Mouse (Mus musculus) stomach, embryonic 16.5 days (tissue): ENCODE measurements around the gene Iffo2. TPM values are rescaled to one million over a fixed set of nuclear protein-coding genes. Genes with fewer than 3 reads are reported as not detected.

Experiments
- ATAC-seq: fragments of 200-750 bp; cut with Nextera tagmentation; 2 replicates; pipeline ENCODE4 v1.8.0; 2017; ENCODE audit warnings: moderate number of reproducible peaks, moderate TSS enrichment; ENCODE audit not compliant: insufficient read depth, low FRiP score
- H3K27ac ChIP-seq: fragments of 300-500 bp; sonication (generic); 2 replicates; pipeline ENCODE4 v1.5.1; 2014; ENCODE audit warnings: low read length
- H3K27me3 ChIP-seq: fragments of 300-500 bp; sonication (generic); 2 replicates; pipeline ENCODE4 v1.6.1; 2014; ENCODE audit warnings: low read length, control low read depth, mixed read lengths; ENCODE audit not compliant: control insufficient read depth, insufficient read depth
- H3K36me3 ChIP-seq: fragments of 300-500 bp; sonication (generic); 2 replicates; pipeline ENCODE4 v1.6.1; 2014; ENCODE audit warnings: low read length; ENCODE audit not compliant: control insufficient read depth, insufficient read depth
- H3K4me1 ChIP-seq: fragments of 300-500 bp; sonication (generic); 2 replicates; pipeline ENCODE4 v1.6.1; 2014; ENCODE audit warnings: low read length, control low read depth, mixed read lengths; ENCODE audit not compliant: control insufficient read depth, insufficient read depth
- H3K4me2 ChIP-seq: fragments of 300-500 bp; sonication (generic); 2 replicates; pipeline ENCODE4 v1.6.1; 2014; ENCODE audit warnings: low read depth, low read length, mixed read lengths
- H3K4me3 ChIP-seq: fragments of 300-500 bp; sonication (generic); replicated peaks from 2 replicates; pipeline ENCODE4 v1.5.1; 2014; ENCODE audit warnings: mild to moderate bottlenecking, low read length
- H3K9ac ChIP-seq: fragments of 300-500 bp; sonication (generic); 2 replicates; pipeline ENCODE4 v1.6.1; 2014; ENCODE audit warnings: low read length
- H3K9me3 ChIP-seq: fragments of 300-500 bp; sonication (generic); replicated peaks from 2 replicates; pipeline ENCODE4 v1.6.1; 2016; ENCODE audit warnings: low read length, control low read depth; ENCODE audit not compliant: control insufficient read depth
- WGBS: fragments of 180-500 bp; shearing (Covaris S2); extraction: QIAGEN DNeasy Blood & Tissue Kit; methylation state at CpG from one replicate; pipeline ENCODE4 v1.1.7; 2014; 5-methylcytosine and 5-hydroxymethylcytosine counted together
- polyA plus RNA-seq: library from polyadenylated mRNA; unstranded; fragments of >200 nt; fragmentation: Nextera tagmentation; extraction: Ambion mirVana; gene quantifications from 2 replicates; pipeline ENCODE4 v1.2.1, GENCODE M21; 2015

The Iffo2 gene
- polyA plus RNA-seq, 1 experiment from 2014 or later, result 1.8 TPM

- Histone ChIP-seq H3K9ac (no peak overlapping the region), H3K36me3 (no peaks in the 10 kb centered on the region), H3K4me3 (no peak overlapping the region), H3K27ac (no peak overlapping the region), H3K9me3 (no peaks in the 10 kb centered on the region), H3K27me3 (no peaks in the 10 kb centered on the region), H3K4me1 (no peaks in the 10 kb centered on the region), H3K4me2 (no peak overlapping the region)
- ATAC-seq, result no peak
- 76% methylated on average over 2 of the region's 2 CpGs for WGBS
Observed at GRCm38 (mm10) chr4:139512985-139513384, 17.4 kb upstream of the Iffo2 start.

GRCm38 (mm10) chr4:139519221-139519620, 11.1 kb upstream of the Iffo2 start:
- Histone ChIP-seq H3K36me3 (no peaks in the 10 kb centered on the region), H3K27ac (no peak overlapping the region), H3K4me1 (no peaks in the 10 kb centered on the region), H3K4me3 (no peak overlapping the region), H3K4me2 (no peak overlapping the region), H3K27me3 (no peaks in the 10 kb centered on the region), H3K9ac (no peak overlapping the region), H3K9me3 (no peaks in the 10 kb centered on the region)
- WGBS, result 46% methylated on average over 6 of the region's 6 CpGs
- ATAC-seq, result no peak

GRCm38 (mm10) chr4:139521926-139522325, 8.4 kb upstream of the Iffo2 start:
- Histone ChIP-seq H3K9me3 (no peaks in the 10 kb centered on the region), H3K4me3 (no peak overlapping the region), H3K27ac (no peak overlapping the region), H3K36me3 (no peaks in the 10 kb centered on the region), H3K4me1 (no peaks in the 10 kb centered on the region), H3K9ac (no peak overlapping the region), H3K4me2 (no peak overlapping the region), H3K27me3 (no peaks in the 10 kb centered on the region)
- 75% methylated on average over 10 of the region's 10 CpGs for WGBS
- ATAC-seq, result peak; percentile 67; the same call in 1 of the 2 replicates

GRCm38 (mm10) chr4:139526475-139526874, 3.9 kb upstream of the Iffo2 start:
- Histone ChIP-seq H3K4me3 (no peak overlapping the region), H3K27me3 (no peaks in the 10 kb centered on the region), H3K4me1 (no peaks in the 10 kb centered on the region), H3K4me2 (no peak overlapping the region), H3K9ac (no peak overlapping the region), H3K9me3 (no peaks in the 10 kb centered on the region), H3K27ac (no peak overlapping the region), H3K36me3 (no peaks in the 10 kb centered on the region)
- WGBS, result 79% methylated on average over 12 of the region's 12 CpGs
- ATAC-seq, result no peak

GRCm38 (mm10) chr4:139532081-139532480, 1.7 kb downstream of the Iffo2 start:
- no peak for ATAC-seq
- WGBS, result 86% methylated on average over 10 of the region's 10 CpGs

GRCm38 (mm10) chr4:139535127-139535695, 4.9 kb downstream of the Iffo2 start:
- 22% methylated on average over 12 of the region's 12 CpGs for WGBS
- H3K4me1 ChIP-seq, result peaks cover 14% of the 10 kb centered on the region
- H3K4me2 ChIP-seq, result no peak overlapping the region
- no peaks in the 10 kb centered on the region for H3K36me3 ChIP-seq
- no peak overlapping the region for H3K4me3 ChIP-seq
- peak; percentile 83 for ATAC-seq
- H3K27ac ChIP-seq, result peak overlapping the region; percentile 90
- no peaks in the 10 kb centered on the region for H3K27me3 ChIP-seq
- H3K9ac ChIP-seq, result 0 out of 2 replicates have a peak overlapping the region, but pooled peaks have one; percentile 11
- H3K9me3 ChIP-seq, result no peaks in the 10 kb centered on the region

More at GRCm38 (mm10) chr4:139532081-139532480, 1.7 kb downstream of the Iffo2 start:
- Histone ChIP-seq H3K4me2 (no peak overlapping the region), H3K27ac (no peak overlapping the region), H3K4me1 (peaks cover 14% of the 10 kb centered on the region), H3K27me3 (no peaks in the 10 kb centered on the region), H3K9ac (no peak overlapping the region), H3K36me3 (no peaks in the 10 kb centered on the region), H3K4me3 (no peak overlapping the region), H3K9me3 (no peaks in the 10 kb centered on the region)

GRCm38 (mm10) chr4:139535719-139536118, 5.4 kb downstream of the Iffo2 start:
- Histone ChIP-seq H3K4me2 (no peak overlapping the region), H3K27me3 (no peaks in the 10 kb centered on the region), H3K4me1 (peaks cover 14% of the 10 kb centered on the region), H3K9me3 (no peaks in the 10 kb centered on the region), H3K27ac (peak overlapping the region; percentile 90), H3K9ac (0 out of 2 replicates have a peak overlapping the region, but pooled peaks have one; percentile 11), H3K4me3 (no peak overlapping the region), H3K36me3 (no peaks in the 10 kb centered on the region)
- ATAC-seq, result peak; percentile 11; the same call in 1 of the 2 replicates
- 54% methylated on average over 7 of the region's 7 CpGs for WGBS

- Histone ChIP-seq H3K27me3 (no peaks in the 10 kb centered on the region), H3K4me2 (no peak overlapping the region), H3K4me3 (no peak overlapping the region), H3K9me3 (no peaks in the 10 kb centered on the region), H3K4me1 (peaks cover 14% of the 10 kb centered on the region), H3K36me3 (no peaks in the 10 kb centered on the region), H3K27ac (no peak overlapping the region), H3K9ac (no peak overlapping the region)
- ATAC-seq, result no peak
- 80% methylated on average over 9 of the region's 9 CpGs for WGBS
Observed at GRCm38 (mm10) chr4:139536706-139537105, 6.4 kb downstream of the Iffo2 start.

GRCm38 (mm10) chr4:139540784-139541183, 10.4 kb downstream of the Iffo2 start:
- H3K4me3 ChIP-seq, result no peak overlapping the region
- 87% methylated on average over 7 of the region's 7 CpGs for WGBS

More at GRCm38 (mm10) chr4:139540784-139541183, 10.4 kb downstream of the Iffo2 start:
- peaks cover 2% of the 10 kb centered on the region; the same call in 1 of the 2 replicates for H3K4me1 ChIP-seq
- no peak overlapping the region for H3K4me2 ChIP-seq
- H3K27me3 ChIP-seq, result no peaks in the 10 kb centered on the region
- no peak overlapping the region for H3K9ac ChIP-seq
- no peaks in the 10 kb centered on the region for H3K36me3 ChIP-seq
- H3K9me3 ChIP-seq, result no peaks in the 10 kb centered on the region
- no peak for ATAC-seq
- no peak overlapping the region for H3K27ac ChIP-seq
